Mouse (Mus musculus) hindbrain, embryonic 11.5 days (tissue): Measurements from ENCODE around the gene Aamp. TPM values are rescaled to one million over a fixed set of nuclear protein-coding genes. Genes with fewer than 3 reads are reported as not detected.

ENCODE experiments used
- ATAC-seq: fragments of 200-750 bp; cut with Nextera tagmentation; 2 replicates; pipeline ENCODE4 v1.8.0; 2017; ENCODE audit warnings: mild to moderate bottlenecking, moderate TSS enrichment, moderate library complexity; ENCODE audit not compliant: low FRiP score
- DNase-seq: peaks from one replicate; pipeline ENCODE4 v3.0.0-alpha.2; 2015; ENCODE audit warnings: low spot score
- H3K27ac ChIP-seq: fragments of 300-500 bp; sonication (generic); 2 replicates; pipeline ENCODE4 v1.5.1; 2014; ENCODE audit warnings: mild to moderate bottlenecking, low read depth, low read length
- H3K27me3 ChIP-seq: fragments of 300-500 bp; sonication (generic); 2 replicates; pipeline ENCODE4 v1.6.1; 2014; ENCODE audit warnings: mild to moderate bottlenecking, low read length, moderate library complexity, mixed read lengths; ENCODE audit not compliant: control insufficient read depth, insufficient read depth
- H3K36me3 ChIP-seq: fragments of 300-500 bp; sonication (generic); 2 replicates; pipeline ENCODE4 v1.6.1; 2014; ENCODE audit warnings: mild to moderate bottlenecking, low read length, moderate library complexity, mixed read lengths; ENCODE audit not compliant: control insufficient read depth, insufficient read depth
- H3K4me1 ChIP-seq: fragments of 300-500 bp; sonication (generic); replicated peaks from 2 replicates; pipeline ENCODE4 v1.6.1; 2014; ENCODE audit warnings: low read length, mixed read lengths; ENCODE audit not compliant: control insufficient read depth, insufficient read depth
- H3K4me2 ChIP-seq: fragments of 300-500 bp; sonication (generic); replicated peaks from 2 replicates; pipeline ENCODE4 v1.6.1; 2014; ENCODE audit warnings: mild to moderate bottlenecking, low read depth, low read length
- H3K4me3 ChIP-seq: fragments of 300-500 bp; sonication (generic); 2 replicates; pipeline ENCODE4 v1.5.1; 2014; ENCODE audit warnings: low read depth, low read length
- H3K9ac ChIP-seq: fragments of 300-500 bp; sonication (generic); 2 replicates; pipeline ENCODE4 v1.6.1; 2014; ENCODE audit warnings: low read depth, low read length
- H3K9me3 ChIP-seq: fragments of 300-500 bp; sonication (generic); 2 replicates; pipeline ENCODE4 v1.6.1; 2016; ENCODE audit warnings: low read length; ENCODE audit not compliant: control insufficient read depth
- WGBS: fragments of 180-500 bp; shearing (Covaris S2); extraction: QIAGEN DNeasy Blood & Tissue Kit; methylation state at CpG from one replicate; pipeline ENCODE4 v1.1.7; 2014; 5-methylcytosine and 5-hydroxymethylcytosine counted together
- polyA plus RNA-seq: library from polyadenylated mRNA; unstranded; fragments of >200 nt; fragmentation: Nextera tagmentation; extraction: Ambion mirVana; gene quantifications from 2 replicates; pipeline ENCODE4 v1.2.1, GENCODE M21; 2014

Aamp gene
- polyA plus RNA-seq, 1 experiment from 2014 or later = 189 TPM

GRCm38 (mm10) chr1:74296477-74296876, 11.9 kb upstream of the Aamp start:
- Histone ChIP-seq H3K4me3 (no peak overlapping the region), H3K36me3 (no peaks in the 10 kb centered on the region), H3K9me3 (no peaks in the 10 kb centered on the region), H3K9ac (no peak overlapping the region), H3K4me2 (no peak overlapping the region), H3K27me3 (no peaks in the 10 kb centered on the region), H3K4me1 (no peaks in the 10 kb centered on the region), H3K27ac (peak overlapping the region; percentile 7; the same call in 1 of the 2 replicates)
- no peak for ATAC-seq
- 67% methylated on average over 6 of the region's 6 CpGs for WGBS
- no peak for DNase-seq

- no peaks in the 10 kb centered on the region for H3K27me3 ChIP-seq
- 25% methylated on average over 9 of the region's 9 CpGs for WGBS
- peak; percentile 37 for DNase-seq
- H3K4me3 ChIP-seq = no peak overlapping the region
- H3K4me1 ChIP-seq = no peaks in the 10 kb centered on the region
- peak overlapping the region; percentile 40; the same call in 1 of the 2 replicates for H3K27ac ChIP-seq
- H3K36me3 ChIP-seq = no peaks in the 10 kb centered on the region
- H3K4me2 ChIP-seq = no peak overlapping the region
- no peak overlapping the region for H3K9ac ChIP-seq
- no peaks in the 10 kb centered on the region for H3K9me3 ChIP-seq
- ATAC-seq = peak; percentile 72
These were observed 11.1 kb upstream of the Aamp start for GRCm38 (mm10) chr1:74295456-74296171.

DNA sequence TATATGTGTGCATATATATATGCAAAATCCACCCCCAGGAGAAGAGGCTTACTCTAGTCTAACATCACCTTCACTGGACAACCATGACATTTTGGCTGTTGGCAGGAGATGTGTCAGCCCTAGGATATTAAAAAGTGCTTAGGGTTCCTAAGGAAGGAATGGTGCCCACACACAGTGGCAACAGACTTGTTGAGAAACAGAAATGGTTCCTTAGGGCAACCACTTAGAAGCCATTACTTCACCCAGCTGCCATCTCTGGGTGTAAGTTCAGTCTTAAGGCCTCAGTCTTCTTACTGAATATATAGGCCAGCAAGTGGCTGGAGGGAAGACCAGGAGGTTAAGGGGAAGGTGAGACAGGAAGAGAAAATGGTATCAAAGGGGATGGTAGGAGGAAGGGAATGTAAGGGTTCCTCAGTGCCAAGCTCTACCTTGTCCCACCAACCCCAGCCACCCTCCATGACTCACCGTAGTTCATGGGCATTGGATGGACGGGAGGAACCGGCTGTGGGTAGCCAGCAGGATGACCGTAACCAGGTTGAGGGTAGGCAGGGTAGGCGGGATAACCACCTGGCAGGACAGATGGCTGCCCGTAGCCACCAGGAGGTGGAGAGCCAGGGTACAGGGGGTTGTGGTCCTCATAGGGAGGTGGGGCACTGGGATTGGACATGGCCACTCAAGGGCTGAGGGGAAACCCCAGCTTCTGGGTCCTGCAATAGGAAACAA, 10.4 kb upstream of the Aamp start:
- no peak overlapping the region for H3K9ac ChIP-seq
- H3K4me1 ChIP-seq = no peaks in the 10 kb centered on the region
- H3K36me3 ChIP-seq = no peaks in the 10 kb centered on the region
- H3K27me3 ChIP-seq = no peaks in the 10 kb centered on the region
- H3K4me2 ChIP-seq = no peak overlapping the region
- ATAC-seq (peak; percentile 26), DNase-seq (no peak)
- no peak overlapping the region for H3K4me3 ChIP-seq
- H3K9me3 ChIP-seq = no peaks in the 10 kb centered on the region
- H3K27ac ChIP-seq = peak overlapping the region; percentile 40; the same call in 1 of the 2 replicates
- WGBS = 97% methylated on average over 6 of the region's 6 CpGs

DNA sequence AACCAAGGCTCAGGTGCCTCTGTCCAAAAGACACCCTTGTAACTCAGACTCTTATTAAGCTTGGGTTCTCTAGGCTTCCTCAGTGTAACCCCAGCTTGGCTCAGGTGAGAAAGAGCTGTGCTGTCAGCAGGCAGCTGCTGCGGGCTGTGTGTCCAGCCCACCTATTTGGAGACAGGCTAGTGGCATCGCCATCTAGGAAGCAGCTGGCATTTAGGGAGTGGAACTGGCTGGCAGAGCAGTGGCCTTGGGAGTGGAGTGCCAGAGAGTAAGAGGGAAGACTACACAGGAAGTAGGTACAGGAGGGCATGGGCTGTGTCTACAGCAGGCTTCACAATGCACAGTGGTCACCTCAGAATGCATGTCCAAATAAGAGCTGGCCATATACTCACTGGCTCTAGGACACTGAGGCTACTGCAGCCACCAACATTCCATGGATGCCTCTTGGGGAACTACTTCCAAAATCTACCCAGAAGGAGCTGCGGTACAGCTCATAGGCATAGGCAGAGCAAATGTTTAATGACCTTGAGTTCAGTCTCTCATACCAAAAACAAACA, 9.6 kb upstream of the Aamp start:
- Histone ChIP-seq H3K9ac (no peak overlapping the region), H3K27ac (no peak overlapping the region), H3K36me3 (no peaks in the 10 kb centered on the region), H3K27me3 (no peaks in the 10 kb centered on the region), H3K4me1 (no peaks in the 10 kb centered on the region), H3K4me2 (no peak overlapping the region), H3K4me3 (no peak overlapping the region), H3K9me3 (no peaks in the 10 kb centered on the region)
- WGBS = 95% methylated on average over 3 of the region's 3 CpGs
- no peak for DNase-seq
- no peak for ATAC-seq

- no peak for ATAC-seq
- Histone ChIP-seq H3K27ac (no peak overlapping the region), H3K9ac (no peak overlapping the region), H3K4me1 (no peaks in the 10 kb centered on the region), H3K9me3 (no peaks in the 10 kb centered on the region), H3K4me2 (no peak overlapping the region), H3K27me3 (no peaks in the 10 kb centered on the region), H3K36me3 (no peaks in the 10 kb centered on the region), H3K4me3 (no peak overlapping the region)
- WGBS = 89% methylated on average over 8 of the region's 8 CpGs
- DNase-seq = no peak
These were observed 8.9 kb upstream of the Aamp start for GRCm38 (mm10) chr1:74293306-74293960.

DNA sequence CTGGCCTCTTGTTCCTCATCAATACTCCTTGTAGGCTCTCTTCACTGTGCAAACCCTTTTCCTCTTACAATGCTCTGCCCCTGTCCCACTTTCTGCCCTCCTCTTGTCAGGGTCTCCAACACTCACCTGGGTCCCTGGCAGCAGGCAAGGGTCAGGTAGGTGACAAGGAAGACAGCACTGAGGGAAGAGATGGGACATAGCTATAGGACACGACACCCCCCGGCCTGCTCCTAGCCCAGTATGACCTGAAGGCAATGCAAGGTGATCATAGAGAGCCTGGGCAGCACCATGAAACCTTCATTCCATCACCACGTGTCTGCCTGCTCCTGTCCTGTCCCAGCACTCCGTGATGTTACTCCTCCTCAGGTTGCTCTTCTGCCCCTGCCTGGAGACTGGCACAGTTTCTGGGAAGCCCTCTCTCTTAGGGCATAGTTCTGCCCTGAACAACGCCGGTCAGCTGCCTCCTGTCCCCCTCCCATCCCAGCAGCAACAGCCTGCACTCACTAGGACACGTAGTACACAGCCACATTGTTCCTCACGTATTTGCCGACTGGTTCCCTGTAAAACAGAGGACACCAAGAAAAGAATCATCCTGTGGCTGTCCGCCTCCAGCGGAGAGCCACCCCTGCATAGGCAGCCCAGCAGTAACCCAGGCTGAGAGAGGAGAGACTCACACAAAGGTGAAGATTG, 7.9 kb upstream of the Aamp start:
- Histone ChIP-seq H3K4me1 (no peaks in the 10 kb centered on the region), H3K9ac (no peak overlapping the region), H3K36me3 (no peaks in the 10 kb centered on the region), H3K4me2 (no peak overlapping the region), H3K27me3 (no peaks in the 10 kb centered on the region), H3K4me3 (no peak overlapping the region), H3K9me3 (no peaks in the 10 kb centered on the region), H3K27ac (no peak overlapping the region)
- WGBS = 87% methylated on average over 11 of the region's 11 CpGs
- DNase-seq (no peak), ATAC-seq (no peak)

DNA sequence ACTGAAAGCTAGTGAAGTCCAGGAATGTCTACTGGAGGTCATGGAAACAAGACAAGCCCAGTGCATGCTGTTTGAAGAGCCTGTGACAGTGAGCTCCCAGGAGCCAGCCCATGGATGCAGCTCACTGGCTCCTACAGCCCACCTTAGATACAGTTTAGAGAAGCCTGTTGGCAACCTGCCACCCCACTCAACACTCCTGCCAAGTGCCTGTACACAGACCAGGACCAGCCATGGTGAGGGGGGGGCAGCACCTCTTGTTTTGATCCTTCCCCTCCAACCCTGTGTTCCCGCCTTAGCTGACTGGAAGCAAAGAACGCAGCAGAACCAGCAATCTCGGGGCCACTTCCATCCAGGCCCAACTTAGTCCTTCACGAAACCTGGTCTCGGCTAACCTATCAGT, 5.6 kb upstream of the Aamp start:
- Histone ChIP-seq H3K4me3 (no peak overlapping the region), H3K36me3 (no peaks in the 10 kb centered on the region), H3K9ac (no peak overlapping the region), H3K4me2 (no peak overlapping the region), H3K27ac (no peak overlapping the region), H3K9me3 (no peaks in the 10 kb centered on the region), H3K4me1 (0 out of 2 replicates have a peak, but pooled peaks cover 3% of the 10 kb centered on the region), H3K27me3 (no peaks in the 10 kb centered on the region)
- ATAC-seq (no peak), DNase-seq (no peak)
- 94% methylated on average over 5 of the region's 5 CpGs for WGBS

DNA sequence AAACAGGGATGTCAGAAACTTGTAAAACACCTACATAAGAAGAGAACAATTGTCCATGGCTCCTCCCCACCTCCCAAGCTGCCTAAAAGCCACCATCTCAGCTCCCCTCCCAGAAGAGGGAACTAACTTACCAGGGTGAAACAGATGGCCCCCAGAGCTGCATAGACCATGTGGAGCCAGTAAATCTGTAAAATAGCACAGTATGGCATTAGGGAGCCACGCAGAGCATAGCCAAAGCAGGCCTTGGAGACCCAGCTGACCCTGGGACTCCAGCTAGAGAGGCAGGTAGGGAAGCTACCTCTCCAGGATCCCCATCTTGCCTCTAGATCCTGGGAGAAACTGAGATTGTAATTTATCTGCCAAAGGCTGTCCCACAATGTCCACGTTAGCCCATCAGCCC, 5.2 kb upstream of the Aamp start:
- no peak for ATAC-seq

More for the DNA sequence above, 5.2 kb upstream of the Aamp start:
- H3K36me3 ChIP-seq = no peaks in the 10 kb centered on the region
- H3K4me2 ChIP-seq = no peak overlapping the region
- DNase-seq = no peak
- H3K27me3 ChIP-seq = no peaks in the 10 kb centered on the region
- no peak overlapping the region for H3K27ac ChIP-seq
- 0 out of 2 replicates have a peak, but pooled peaks cover 3% of the 10 kb centered on the region for H3K4me1 ChIP-seq
- no peaks in the 10 kb centered on the region for H3K9me3 ChIP-seq
- H3K9ac ChIP-seq = no peak overlapping the region
- no peak overlapping the region for H3K4me3 ChIP-seq
- 88% methylated on average over 2 of the region's 2 CpGs for WGBS
